Mouse (Mus musculus) hindbrain, embryonic 14.5 days (tissue): ENCODE measurements around the gene Gm45713. TPM values are rescaled to one million over a fixed set of nuclear protein-coding genes. Genes with fewer than 3 reads are reported as not detected.
"Not testable (repeated sequence)": the region's sequence is repeated elsewhere in the genome, so short reads cannot be mapped to it uniquely, and the experiment has no call there.

Source experiments
- ATAC-seq: fragments of 200-750 bp; cut with Nextera tagmentation; 2 replicates; pipeline ENCODE4 v1.8.0; 2017; ENCODE audit warnings: moderate number of reproducible peaks, mild to moderate bottlenecking, moderate TSS enrichment, moderate library complexity; ENCODE audit not compliant: low FRiP score
- DNase-seq: peaks from one replicate; pipeline ENCODE4 v3.0.0-alpha.2; 2015; ENCODE audit warnings: low spot score
- H3K27ac ChIP-seq: fragments of 300-500 bp; sonication (generic); 2 replicates; pipeline ENCODE4 v1.5.1; 2014; ENCODE audit warnings: mild to moderate bottlenecking, moderate library complexity
- H3K27me3 ChIP-seq: fragments of 300-500 bp; sonication (generic); 2 replicates; pipeline ENCODE4 v1.6.1; 2014; ENCODE audit warnings: mild to moderate bottlenecking, low read length, mixed read lengths; ENCODE audit not compliant: control insufficient read depth, insufficient read depth
- H3K36me3 ChIP-seq: fragments of 300-500 bp; sonication (generic); replicated peaks from 2 replicates; pipeline ENCODE4 v1.6.1; 2014; ENCODE audit not compliant: control insufficient read depth, insufficient read depth
- H3K4me1 ChIP-seq: fragments of 300-500 bp; sonication (generic); replicated peaks from 2 replicates; pipeline ENCODE4 v1.6.1; 2014; ENCODE audit warnings: antibody characterized with exemption, low read length, mixed read lengths; ENCODE audit not compliant: control insufficient read depth, insufficient read depth
- H3K4me2 ChIP-seq: fragments of 300-500 bp; sonication (generic); replicated peaks from 2 replicates; pipeline ENCODE4 v1.6.1; 2014; ENCODE audit warnings: mild to moderate bottlenecking, moderate library complexity
- H3K4me3 ChIP-seq: fragments of 300-500 bp; sonication (generic); replicated peaks from 2 replicates; pipeline ENCODE4 v1.5.1; 2014; ENCODE audit warnings: mild to moderate bottlenecking, low read length
- H3K9ac ChIP-seq: fragments of 300-500 bp; sonication (generic); 2 replicates; pipeline ENCODE4 v1.6.1; 2014
- H3K9me3 ChIP-seq: fragments of 300-500 bp; sonication (generic); 2 replicates; pipeline ENCODE4 v1.6.1; 2016; ENCODE audit warnings: low read length; ENCODE audit not compliant: control insufficient read depth
- WGBS: fragments of 180-500 bp; shearing (Covaris S2); extraction: QIAGEN DNeasy Blood & Tissue Kit; methylation state at CpG from one replicate; pipeline ENCODE4 v1.1.7; 2014; 5-methylcytosine and 5-hydroxymethylcytosine counted together
- polyA plus RNA-seq: library from polyadenylated mRNA; unstranded; fragments of >200 nt; fragmentation: Nextera tagmentation; extraction: Ambion mirVana; gene quantifications from 2 replicates; pipeline ENCODE4 v1.2.1, GENCODE M21; 2014

Gm45713 gene
- polyA plus RNA-seq, 1 experiment from 2014 or later, result not detected

DNA sequence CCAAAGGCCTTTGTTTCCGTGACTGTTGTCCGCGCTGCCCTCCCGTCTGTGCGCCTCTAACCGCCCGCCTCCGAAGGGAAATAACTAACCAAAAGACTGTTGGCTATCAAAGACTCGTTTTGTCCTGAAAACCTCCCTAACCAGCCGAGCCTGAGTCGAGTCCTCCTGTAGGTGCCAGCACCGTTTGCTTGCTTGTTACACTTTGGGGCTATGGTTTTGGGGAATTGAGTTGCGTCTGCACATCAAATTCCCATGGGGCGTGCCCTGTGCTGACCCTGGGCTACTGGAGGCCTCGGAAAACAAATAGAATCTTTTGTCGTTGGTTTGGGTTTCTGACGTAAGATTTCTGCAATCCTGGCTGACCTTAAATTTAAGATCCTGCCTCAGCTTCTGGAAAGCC lies 6.7 kb downstream of the Gm45713 start:
- DNase-seq, result no peak
- Histone ChIP-seq H3K27me3 (no peaks in the 10 kb centered on the region), H3K4me3 (peak overlapping the region; percentile 81), H3K4me1 (peaks cover 27% of the 10 kb centered on the region), H3K9ac (peak overlapping the region; percentile 62), H3K4me2 (peak overlapping the region; percentile 64), H3K36me3 (peaks cover 30% of the 10 kb centered on the region), H3K27ac (peak overlapping the region; percentile 95), H3K9me3 (no peaks in the 10 kb centered on the region)
- no peak for ATAC-seq
- under 1% methylated on average over 17 of the region's 17 CpGs for WGBS

DNA sequence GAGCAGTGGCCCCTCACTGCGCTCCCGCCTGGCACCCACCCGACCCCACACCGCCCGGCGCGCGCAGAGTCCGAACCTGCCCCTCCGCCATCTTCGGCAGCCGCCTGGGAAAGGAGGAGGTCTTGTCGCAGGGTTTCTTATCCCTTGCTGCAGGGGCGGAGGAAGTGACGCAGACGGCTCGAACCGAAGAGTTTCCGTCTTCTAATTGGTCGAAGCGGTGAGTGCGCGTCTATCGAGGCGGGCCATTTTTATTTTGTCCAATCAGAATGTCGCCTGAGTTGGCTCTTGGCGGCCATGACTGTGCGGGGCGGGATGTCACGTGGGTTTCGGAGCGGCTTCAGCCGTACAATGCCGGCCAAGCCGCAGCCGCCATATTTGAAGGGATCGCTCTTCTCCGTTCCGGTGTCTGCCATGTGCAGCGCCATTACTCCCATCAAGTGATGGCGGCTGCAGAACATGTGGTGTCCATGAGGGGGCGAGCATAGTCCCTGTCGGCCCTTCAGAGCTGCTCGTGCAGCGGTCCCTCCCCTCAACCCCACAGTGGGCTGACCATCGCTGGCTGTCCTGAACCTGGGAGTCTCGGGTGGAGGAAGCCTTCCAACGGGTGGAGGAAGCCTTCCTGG lies 7.3 kb downstream of the Gm45713 start, which contains the start of gene Rpl13a:
Gene Rpl13a (minus strand): TSS at position 138 of the 623 bp plus-strand sequence.
- H3K9me3 ChIP-seq, result no peaks in the 10 kb centered on the region
- peak; percentile 95 for ATAC-seq
- H3K4me1 ChIP-seq, result peaks cover 27% of the 10 kb centered on the region
- DNase-seq, result peak; percentile 99
- H3K9ac ChIP-seq, result peak within 1 kb of the TSS; percentile 97
- peak within 1 kb of the TSS; percentile 95 for H3K27ac ChIP-seq
- WGBS, result under 1% methylated on average over 48 of the region's 48 CpGs
- peak within 1 kb of the TSS; percentile 81 for H3K4me3 ChIP-seq
- peak within 1 kb of the TSS; percentile 69 for H3K4me2 ChIP-seq
- peaks cover 30% of the 10 kb centered on the region for H3K36me3 ChIP-seq
- no peaks in the 10 kb centered on the region for H3K27me3 ChIP-seq

DNA sequence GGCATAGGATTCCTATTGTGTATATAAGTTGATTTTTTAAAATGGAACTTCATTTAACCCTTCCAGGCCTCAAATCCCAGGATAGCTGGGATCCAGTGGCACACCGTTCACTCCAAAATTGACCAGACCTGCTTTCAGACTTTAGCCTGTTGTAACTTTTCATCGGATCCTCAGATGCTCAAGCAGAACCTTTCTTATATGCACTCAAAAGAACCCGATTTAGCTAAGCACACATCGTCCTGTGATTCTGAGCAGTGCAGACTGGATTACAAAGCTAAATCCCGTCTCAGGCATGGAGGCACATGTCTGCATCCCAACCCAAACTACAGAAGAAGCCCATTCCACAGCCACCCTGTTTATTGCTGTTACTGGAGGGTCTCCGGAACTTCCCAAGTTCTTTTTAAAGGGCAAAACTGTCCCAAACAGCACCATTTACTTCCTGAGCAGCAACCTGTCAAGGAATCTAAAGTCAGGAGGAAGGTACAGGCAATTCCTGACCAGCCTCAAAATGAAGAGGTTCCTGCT lies 8.3 kb downstream of the Gm45713 start:
- H3K9me3 ChIP-seq, result no peaks in the 10 kb centered on the region
- WGBS, result 3% methylated on average over 6 of the region's 6 CpGs
- DNase-seq, result no peak
- ATAC-seq, result no peak
- peak overlapping the region; percentile 88 for H3K27ac ChIP-seq
- H3K4me2 ChIP-seq, result peak overlapping the region; percentile 69
- peaks cover 36% of the 10 kb centered on the region for H3K36me3 ChIP-seq
- H3K4me1 ChIP-seq, result peaks cover 32% of the 10 kb centered on the region
- H3K27me3 ChIP-seq, result no peaks in the 10 kb centered on the region
- H3K4me3 ChIP-seq, result peak overlapping the region; percentile 81
- peak overlapping the region; percentile 97 for H3K9ac ChIP-seq

DNA sequence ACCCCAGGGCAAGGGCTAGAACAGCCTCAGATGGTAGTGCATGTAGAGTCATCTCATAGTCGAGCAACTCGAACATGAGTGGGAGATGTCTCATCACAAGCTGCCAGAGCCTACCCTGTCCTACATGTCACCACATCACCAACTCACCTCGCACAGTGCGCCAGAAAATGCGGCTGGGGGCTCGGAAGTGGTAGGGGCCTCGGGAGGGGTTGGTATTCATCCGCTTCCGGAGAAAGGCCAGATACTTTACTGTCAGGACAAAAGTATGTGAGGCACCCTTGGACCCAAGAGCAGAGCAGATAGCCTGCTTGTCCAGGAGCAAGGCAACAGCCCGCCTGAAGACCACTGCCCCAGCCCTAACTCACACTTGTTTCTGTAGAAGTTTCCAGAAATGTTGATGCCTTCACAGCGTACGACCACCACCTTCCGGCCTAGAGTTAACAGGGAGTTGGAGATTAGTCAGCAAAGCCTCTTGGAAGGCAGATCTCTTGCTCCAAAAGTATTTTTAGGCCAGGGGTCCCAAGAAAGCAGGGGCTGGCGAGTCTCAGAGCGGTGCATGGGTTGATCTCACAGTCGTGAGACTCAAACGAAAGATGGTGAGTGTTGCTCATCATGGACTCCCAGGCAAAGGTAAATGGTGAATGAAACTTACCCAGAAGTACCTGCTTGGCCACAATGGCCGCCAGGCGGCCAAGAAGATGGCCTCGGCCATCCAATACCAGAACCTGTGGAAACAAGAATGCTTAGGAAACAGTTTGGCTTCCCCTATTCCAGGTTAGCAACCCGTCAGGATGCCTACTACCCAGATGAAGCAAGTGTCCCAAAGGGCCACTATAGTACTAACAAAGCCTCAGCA lies 9.0 kb downstream of the Gm45713 start:
- Histone ChIP-seq H3K36me3 (peaks cover 43% of the 10 kb centered on the region), H3K4me1 (peaks cover 32% of the 10 kb centered on the region), H3K27ac (peak overlapping the region; percentile 88; the same call in 1 of the 2 replicates), H3K27me3 (no peaks in the 10 kb centered on the region), H3K9me3 (no peaks in the 10 kb centered on the region), H3K4me2 (peak overlapping the region; percentile 69), H3K9ac (peak overlapping the region; percentile 97), H3K4me3 (peak overlapping the region; percentile 81)
- ATAC-seq (no peak), DNase-seq (no peak)
- WGBS, result 56% methylated on average over 21 of the region's 21 CpGs

DNA sequence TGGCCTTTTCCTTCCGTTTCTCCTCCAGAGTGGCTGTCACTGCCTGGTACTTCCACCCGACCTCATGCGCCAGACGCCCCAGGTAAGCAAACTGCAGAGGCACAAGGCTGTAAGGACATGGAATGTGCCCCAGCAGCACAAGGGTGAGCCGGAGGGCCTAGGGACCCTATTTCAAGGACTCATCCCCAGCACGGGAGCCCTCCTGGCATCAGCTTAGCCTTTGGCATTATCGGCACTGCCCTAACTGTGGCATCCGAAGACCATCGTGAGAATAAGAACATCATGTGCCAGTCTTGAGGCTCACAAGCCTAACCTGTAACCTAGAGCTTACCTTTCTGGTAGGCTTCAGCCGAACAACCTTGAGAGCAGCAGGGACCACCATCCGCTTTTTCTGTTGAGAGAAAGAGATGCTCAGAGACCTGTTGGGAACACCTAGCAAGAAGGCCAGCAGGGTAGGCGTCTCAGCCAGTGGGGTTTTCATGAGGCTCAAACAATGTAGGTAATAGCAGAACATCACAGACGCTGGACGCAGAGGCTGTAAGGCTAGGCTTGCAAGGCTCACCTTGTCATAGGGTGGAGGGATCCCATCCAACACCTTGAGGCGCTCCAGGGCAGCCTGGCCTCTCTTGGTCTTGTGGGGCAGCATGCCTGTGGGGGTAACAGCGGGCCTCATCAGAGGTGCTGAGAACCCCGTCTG lies 9.7 kb downstream of the Gm45713 start:
- H3K9ac ChIP-seq, result peak overlapping the region; percentile 97
- WGBS, result 83% methylated on average over 17 of the region's 17 CpGs
- no peaks in the 10 kb centered on the region for H3K27me3 ChIP-seq
- H3K27ac ChIP-seq, result no peak overlapping the region
- H3K4me1 ChIP-seq, result peaks cover 32% of the 10 kb centered on the region
- DNase-seq (no peak), ATAC-seq (no peak)
- H3K9me3 ChIP-seq, result no peaks in the 10 kb centered on the region
- peak overlapping the region; percentile 81; the same call in 1 of the 2 replicates for H3K4me3 ChIP-seq
- peak overlapping the region; percentile 69 for H3K4me2 ChIP-seq
- H3K36me3 ChIP-seq, result peaks cover 50% of the 10 kb centered on the region

DNA sequence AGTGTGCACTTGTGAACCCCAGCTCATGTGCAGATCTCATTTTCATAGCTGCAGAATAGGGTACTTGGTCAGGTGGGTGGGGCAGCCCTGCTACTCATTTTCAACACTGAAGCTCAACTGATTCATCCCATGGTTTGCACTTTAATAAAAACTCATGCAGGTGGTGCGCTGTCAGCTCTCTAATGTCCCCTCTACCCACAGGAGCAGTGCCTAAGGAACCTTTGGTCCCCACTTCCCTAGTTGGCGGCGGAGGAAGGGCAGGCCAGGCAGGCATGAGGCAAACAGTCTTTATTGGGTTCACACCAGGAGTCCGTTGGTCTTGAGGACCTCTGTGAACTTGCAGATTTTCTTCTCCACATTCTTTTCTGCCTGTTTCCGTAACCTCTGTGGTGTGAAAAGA lies 10.4 kb downstream of the Gm45713 start:
- not testable (repeated sequence) for H3K27ac ChIP-seq, H3K27me3 ChIP-seq, DNase-seq, H3K4me3 ChIP-seq, H3K9ac ChIP-seq, ATAC-seq, H3K9me3 ChIP-seq
- peak overlapping the region; percentile 62; the same call in 1 of the 2 replicates for H3K4me2 ChIP-seq
- 62% methylated on average over 5 of the region's 5 CpGs for WGBS
- peaks cover 32% of the 10 kb centered on the region for H3K4me1 ChIP-seq
- peaks cover 57% of the 10 kb centered on the region for H3K36me3 ChIP-seq

DNA sequence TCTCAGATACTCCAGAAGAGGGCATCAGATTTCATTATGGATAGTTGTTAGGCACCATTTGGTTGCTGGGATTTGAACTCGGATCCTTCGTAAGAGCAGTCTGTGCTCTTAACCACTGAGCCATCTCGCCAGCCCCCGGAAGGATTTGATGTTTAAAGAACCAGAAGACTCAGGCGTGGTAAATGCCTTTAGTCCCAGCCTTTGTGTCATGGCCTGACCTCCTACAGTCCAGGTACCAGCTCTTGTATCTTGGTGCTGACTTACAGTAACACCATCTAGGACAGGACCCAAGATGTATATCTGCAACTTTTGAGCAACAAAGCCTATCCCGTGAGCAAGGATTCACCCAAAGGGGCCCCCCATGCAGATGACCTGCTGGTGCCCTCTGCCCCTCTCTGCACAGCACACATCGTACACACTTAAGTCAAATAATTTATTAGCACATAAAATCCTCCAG lies 10.9 kb downstream of the Gm45713 start:
- H3K27ac ChIP-seq, result peak overlapping the region; percentile 86
- H3K4me3 ChIP-seq, result no peak overlapping the region
- ATAC-seq, result no peak
- H3K9ac ChIP-seq, result peak overlapping the region; percentile 56
- H3K27me3 ChIP-seq, result no peaks in the 10 kb centered on the region
- peaks cover 62% of the 10 kb centered on the region for H3K36me3 ChIP-seq
- peak overlapping the region; percentile 62 for H3K4me2 ChIP-seq
- 15% methylated on average over 7 of the region's 7 CpGs for WGBS
- no peak for DNase-seq
- peaks cover 32% of the 10 kb centered on the region for H3K4me1 ChIP-seq
- H3K9me3 ChIP-seq, result no peaks in the 10 kb centered on the region

DNA sequence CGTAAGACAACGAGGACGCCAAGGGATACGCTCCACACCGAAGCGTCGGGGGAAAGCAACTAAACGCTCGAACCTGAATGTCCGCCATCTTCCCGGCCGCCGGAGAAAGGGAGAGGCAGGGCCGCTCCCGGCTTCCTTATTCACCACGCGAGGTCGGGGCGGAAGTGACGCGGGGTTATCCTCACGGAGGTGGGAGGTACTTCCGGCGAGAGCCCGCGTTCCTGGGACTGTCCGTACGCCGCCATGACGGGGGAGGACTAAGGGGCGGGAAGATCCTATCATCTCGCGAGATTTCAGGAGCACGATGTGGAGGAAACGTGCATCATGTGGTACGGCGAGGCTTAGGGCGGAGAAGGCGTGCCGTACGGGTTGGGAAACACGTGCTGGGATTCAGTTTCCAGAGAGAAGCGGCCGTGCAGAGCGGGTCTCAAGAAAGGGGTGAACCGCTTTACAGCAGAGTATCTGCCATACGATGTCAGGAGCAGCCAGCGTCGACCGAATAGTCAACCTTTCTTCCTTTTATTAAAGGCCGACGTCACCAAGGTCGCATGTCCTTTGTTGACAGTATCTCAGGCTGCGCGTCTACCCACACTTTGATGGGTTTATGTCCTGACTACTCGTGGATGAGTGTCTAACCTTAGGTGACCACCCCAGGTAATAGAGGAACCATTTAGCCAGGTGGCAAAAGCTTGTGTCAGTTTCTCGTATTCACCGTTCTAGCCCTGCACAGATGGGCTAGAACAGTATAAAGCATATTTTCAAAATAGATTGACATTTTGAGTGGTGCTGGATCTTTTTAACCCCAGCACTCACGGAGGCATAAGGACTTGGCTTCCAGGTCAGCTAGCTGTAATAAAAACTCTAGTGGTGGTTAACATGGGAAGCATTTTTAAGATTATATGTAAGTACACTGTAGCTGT lies 11.5 kb downstream of the Gm45713 start, which contains the start of gene Rps11:
Gene Rps11 (minus strand): TSS at position 216 of the 920 bp plus-strand sequence.
- H3K9ac ChIP-seq, result peak within 1 kb of the TSS; percentile 98
- DNase-seq (peak; percentile 99), ATAC-seq (peak; percentile 88)
- peaks cover 31% of the 10 kb centered on the region for H3K4me1 ChIP-seq
- H3K27me3 ChIP-seq, result no peaks in the 10 kb centered on the region
- peaks cover 68% of the 10 kb centered on the region for H3K36me3 ChIP-seq
- H3K4me2 ChIP-seq, result peak within 1 kb of the TSS; percentile 96
- H3K27ac ChIP-seq, result peak within 1 kb of the TSS; percentile 91
- H3K4me3 ChIP-seq, result peak within 1 kb of the TSS; percentile 92
- H3K9me3 ChIP-seq, result no peaks in the 10 kb centered on the region
- WGBS, result under 1% methylated on average over 59 of the region's 59 CpGs
